Mouse (Mus musculus) cortical plate, adult 2 months (tissue): Measurements from ENCODE around the gene Lhx5.

Experiments
- CTCF ChIP-seq: fragments of 200-500 bp; IDR thresholded peaks from 2 replicates; pipeline ENCODE4 v1.5.1; 2011; ENCODE audit warnings: mild to moderate bottlenecking, control low read depth, low read length; ENCODE audit not compliant: insufficient read depth; ENCODE audit errors: extremely low read depth
- POLR2A ChIP-seq: fragments of 200-500 bp; IDR thresholded peaks from 2 replicates; pipeline ENCODE4 v1.6.1; 2011; ENCODE audit warnings: mild to moderate bottlenecking, low read length, control low read depth; ENCODE audit not compliant: insufficient read depth; ENCODE audit errors: extremely low read depth

GRCm38 (mm10) chr5:120432486-120433015 is 1.1 kb downstream of the Lhx5 start:
- TF ChIP-seq CTCF (no peak), POLR2A (no peak)
